Mouse (Mus musculus): Measurements from ENCODE around the gene Spata5. TPM values are rescaled to one million over a fixed set of nuclear protein-coding genes. Genes with fewer than 3 reads are reported as not detected.

The Spata5 gene
- total and polyA plus RNA-seq, 3 experiments, result 35.0 to 52.9 (median 49.7) TPM

DNA sequence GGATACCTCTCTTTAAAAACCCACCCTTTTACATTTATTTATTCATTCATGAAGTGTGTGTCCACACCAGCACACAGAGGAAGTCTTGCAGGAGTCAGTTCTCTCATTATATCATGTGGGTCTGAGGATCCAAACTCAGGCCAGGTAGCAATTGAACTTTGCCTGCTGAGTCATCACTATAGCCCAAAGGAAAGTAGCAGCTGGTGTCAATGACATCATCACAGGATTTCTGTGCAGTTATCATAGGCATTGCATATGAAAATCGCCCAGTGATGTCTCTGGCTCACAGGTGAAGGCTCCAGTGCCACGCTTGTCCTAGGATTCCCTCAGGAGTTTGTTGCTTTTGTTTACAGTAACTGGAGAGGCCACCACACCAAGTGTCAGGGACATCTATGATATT is 191.0 kb downstream of the Spata5 start:
- Histone ChIP-seq H3K9me3 (replicated peaks; ENCODE audit: low read length) (peaks cover 2% of the 10 kb centered on the region), H3K4me3 (replicated peaks in 1 of 3; ENCODE audit: low read depth in 2 of 3, low read length in 2 of 3, poor library complexity in 1 of 3) (no peak overlapping the region), H3K36me3 (replicated peaks in 1 of 2; ENCODE audit: control insufficient read depth in 1 of 2, insufficient read depth in 1 of 2, low read length in 1 of 2) (no peaks in the 10 kb centered on the region), H3K79me2 (replicated peaks; ENCODE audit: control insufficient read depth, extremely low read depth, insufficient read depth, poor library complexity, severe bottlenecking) (no peaks in the 10 kb centered on the region), H3K27ac (ENCODE audit: insufficient read depth, low read depth) (no peak overlapping the region), H3K4me1 (ENCODE audit: control insufficient read depth in 1 of 2, insufficient read depth in 2 of 2) (no peaks in the 10 kb centered on the region), H3K9ac (ENCODE audit: insufficient read depth, low read depth) (no peak overlapping the region), H3K27me3 (replicated peaks) (no peaks in the 10 kb centered on the region), H3K4me2 (ENCODE audit: insufficient read depth, low read depth, poor library complexity, severe bottlenecking) (no peak overlapping the region)
- no peak for DNase-seq (ENCODE audit: extremely low read depth)
- dilution Hi-C loops (cut with MboI; ENCODE audit: extremely low pct_ligation_motif_present, extremely low pct_unique_long_range_greater_than_20kb, low sequenced_read_pairs) (no loop called here), in situ Hi-C loops (cut with MboI; ENCODE audit: low pct_ligation_motif_present, low pct_unique_long_range_greater_than_20kb, low sequenced_read_pairs) (no loop called here)
- no peak for TF ChIP-seq RAD21 (IDR thresholded peaks at IDR 0.05; ENCODE audit: low read depth, low read length)
- peak; percentile 63; the same call in 1 of the 2 replicates for TF ChIP-seq MAFK (IDR thresholded peaks at IDR 0.05; ENCODE audit: insufficient replicate concordance, low read length)
- no peak for TF ChIP-seq USF2 (conservative IDR thresholded peaks at IDR 0.05; ENCODE audit: low read depth, low read length)

DNA sequence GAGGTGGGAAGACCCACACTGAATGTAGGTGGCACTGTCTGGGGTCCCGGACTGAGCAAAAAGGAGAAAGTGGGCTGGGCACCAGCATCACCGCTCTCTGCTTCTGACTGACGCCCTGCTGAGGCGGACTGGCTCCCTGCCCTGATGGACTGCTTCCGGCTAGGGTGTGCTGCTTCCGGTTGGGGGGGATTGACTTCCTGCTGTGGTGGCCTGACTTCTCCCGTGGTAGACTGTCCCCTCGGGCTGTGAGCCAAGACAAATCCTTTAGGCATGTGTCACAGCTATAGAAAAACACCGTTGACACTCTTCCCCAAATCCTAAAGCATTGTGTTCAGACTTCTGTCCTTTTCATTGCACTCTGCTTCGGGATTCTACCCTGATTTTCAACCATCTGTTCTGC is 194.0 kb downstream of the Spata5 start:
- H3K27me3 ChIP-seq (replicated peaks), result no peaks in the 10 kb centered on the region
- TF ChIP-seq SIN3A (IDR thresholded peaks at IDR 0.05; ENCODE audit: low read length) (no peak), UBTF (IDR thresholded peaks at IDR 0.05; ENCODE audit: low read depth, low read length) (no peak), GABPA (IDR thresholded peaks at IDR 0.05; ENCODE audit: insufficient replicate concordance, low read depth, low read length) (no peak), ZKSCAN1 (IDR thresholded peaks at IDR 0.05; ENCODE audit: borderline replicate concordance, low read depth, low read length) (no peak), USF1 (IDR thresholded peaks at IDR 0.05; ENCODE audit: low read depth, low read length) (no peak), ELF1 (IDR thresholded peaks at IDR 0.05; ENCODE audit: low read depth, low read length) (no peak), HCFC1 (IDR thresholded peaks at IDR 0.05; ENCODE audit: low read depth, low read length) (no peak), USF2 (conservative IDR thresholded peaks at IDR 0.05; ENCODE audit: low read depth, low read length) (no peak), E2F4 (IDR thresholded peaks at IDR 0.05; ENCODE audit: insufficient replicate concordance, low read depth, low read length) (no peak), TBP (conservative IDR thresholded peaks at IDR 0.05; ENCODE audit: low read depth, low read length) (no peak), NRF1 (IDR thresholded peaks at IDR 0.05; ENCODE audit: low read depth, low read length) (no peak), MXI1 (IDR thresholded peaks at IDR 0.05; ENCODE audit: low read depth, low read length) (no peak), ZMIZ1 (IDR thresholded peaks at IDR 0.05; ENCODE audit: low read depth, low read length) (no peak), MEF2A (IDR thresholded peaks at IDR 0.05; ENCODE audit: borderline replicate concordance, low read depth, low read length) (no peak), ZC3H11A (IDR thresholded peaks at IDR 0.05; ENCODE audit: low read depth, low read length) (no peak), CHD1 (IDR thresholded peaks at IDR 0.05; ENCODE audit: low read depth, low read length) (no peak), SMC3 (IDR thresholded peaks at IDR 0.05; ENCODE audit: low read depth, low read length) (no peak), MAFK (IDR thresholded peaks at IDR 0.05; ENCODE audit: insufficient replicate concordance, low read length) (no peak)
- H3K4me1 ChIP-seq (ENCODE audit: control insufficient read depth in 1 of 2, insufficient read depth in 2 of 2), result no peaks in the 10 kb centered on the region
- H3K79me2 ChIP-seq (replicated peaks; ENCODE audit: control insufficient read depth, extremely low read depth, insufficient read depth, poor library complexity, severe bottlenecking), result no peaks in the 10 kb centered on the region
- H3K27ac ChIP-seq (ENCODE audit: insufficient read depth, low read depth), result no peak overlapping the region
- H3K9ac ChIP-seq (ENCODE audit: insufficient read depth, low read depth), result no peak overlapping the region
- dilution Hi-C loops (cut with MboI; ENCODE audit: extremely low pct_ligation_motif_present, extremely low pct_unique_long_range_greater_than_20kb, low sequenced_read_pairs) (no loop called here), in situ Hi-C loops (cut with MboI; ENCODE audit: low pct_ligation_motif_present, low pct_unique_long_range_greater_than_20kb, low sequenced_read_pairs) (no loop called here)
- no peaks in the 10 kb centered on the region for H3K36me3 ChIP-seq (replicated peaks in 1 of 2; ENCODE audit: control insufficient read depth in 1 of 2, insufficient read depth in 1 of 2, low read length in 1 of 2)
- H3K4me2 ChIP-seq (ENCODE audit: insufficient read depth, low read depth, poor library complexity, severe bottlenecking), result no peak overlapping the region
- H3K4me3 ChIP-seq (replicated peaks in 1 of 3; ENCODE audit: low read depth in 2 of 3, low read length in 2 of 3, poor library complexity in 1 of 3), result no peak overlapping the region
- H3K9me3 ChIP-seq (replicated peaks; ENCODE audit: low read length), result peaks cover 2% of the 10 kb centered on the region
- no peak for DNase-seq (ENCODE audit: extremely low read depth)
